In the genomic region with DNA sequence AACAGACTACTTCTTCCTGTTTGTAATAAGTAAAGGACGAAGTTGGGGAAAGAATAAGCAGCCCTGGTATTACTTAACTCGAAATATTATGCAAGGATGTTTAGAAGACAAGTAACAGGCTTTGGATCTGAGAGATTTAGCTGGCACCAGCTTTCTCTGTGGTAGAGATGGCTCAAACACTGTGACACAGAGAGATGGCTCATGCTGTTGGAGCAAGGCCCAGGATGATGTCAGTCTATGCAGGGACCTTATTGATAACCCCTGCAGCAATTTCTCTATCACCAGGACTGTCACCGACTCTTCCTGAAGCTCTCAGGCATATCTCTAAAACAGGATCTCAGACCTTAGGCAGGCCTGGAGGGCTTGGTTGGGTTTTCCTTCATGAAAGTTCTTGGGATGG, we compare ENCODE assay signal across 15 mouse cellular contexts.
DNase-seq lines count a peak whose midpoint lies in the region.
"Had no signal": no experiment of that assay in that cellular context is flagged by ENCODE, and none has a peak within 500 bp of the region (broad histone marks: within the 10 kb centered on the region; RNA-seq: fewer than 3 reads in every experiment).

No protein-coding gene starts in this region.

- H3K9me3 ChIP-seq in hindbrain, embryonic 10.5 days = peaks cover 5% of the 10 kb centered on the region; the same call in 1 of the 2 replicates

- H3K27me3 ChIP-seq in hindbrain, embryonic 10.5 days (ENCODE audit: insufficient read depth, poor library complexity, severe bottlenecking) = no peaks in the 10 kb centered on the region
- H3K27me3 ChIP-seq: limb, embryonic 13.5 days; neural tube, embryonic 13.5 days had no signal

- whole genome bisulfite sequencing in hindbrain, embryonic 10.5 days = 77% methylated on average over 3 of the region's 3 CpGs

- H3K4me1 ChIP-seq in hindbrain, embryonic 10.5 days (replicated peaks) = no peaks in the 10 kb centered on the region
- H3K4me1 ChIP-seq: forebrain, embryonic 10.5 days; heart, embryonic 10.5 days; neural tube, embryonic 13.5 days had no signal

- no peaks in the 10 kb centered on the region for H3K36me3 ChIP-seq in hindbrain, embryonic 10.5 days
- H3K36me3 ChIP-seq: forebrain, embryonic 10.5 days; heart, embryonic 10.5 days; limb, embryonic 13.5 days; neural tube, embryonic 13.5 days had no signal

- no peak overlapping the region for H3K4me3 ChIP-seq in hindbrain, embryonic 10.5 days
- H3K4me3 ChIP-seq: forebrain, embryonic 10.5 days; heart, embryonic 10.5 days; left cerebral cortex, adult 2 months; limb, embryonic 13.5 days; neural tube, embryonic 13.5 days had no signal

- DNase-seq in heart, adult 11 months = peak; percentile 93
- DNase-seq in heart, postnatal 4 days = no peak
- peak; percentile 89 for DNase-seq in adipocyte (ENCODE audit: low spot score)
- peak; percentile 72 for DNase-seq in adrenal gland, postnatal 10 days
- DNase-seq in lung, postnatal 10 days = peak; percentile 22
- no peak for DNase-seq in hindbrain, embryonic 10.5 days (ENCODE audit: low spot score)
- DNase-seq in urinary bladder, adult 2 months (ENCODE audit: low spot score) = no peak
- DNase-seq: liver, postnatal 0 days; right cerebral cortex, postnatal 4 days; thymus, adult 2 months had no signal

- H3K27ac ChIP-seq in hindbrain, embryonic 10.5 days = no peak overlapping the region
- H3K27ac ChIP-seq: forebrain, embryonic 10.5 days; heart, embryonic 10.5 days; left cerebral cortex, adult 2 months; limb, embryonic 13.5 days; neural tube, embryonic 13.5 days had no signal

Comparison
In these comparisons a context has a peak if more than half of its experiments do, and no peak if none do; other contexts are left out.
1. DNase-seq: peak in heart, adult 11 months (single experiment), adipocyte (single experiment), adrenal gland, postnatal 10 days (single experiment) and lung, postnatal 10 days (single experiment); none in heart, postnatal 4 days (single experiment), hindbrain, embryonic 10.5 days (single experiment) and urinary bladder, adult 2 months (single experiment).